Mouse (Mus musculus) liver, postnatal 0 days (tissue): Measurements from ENCODE around the gene Hoxb6.

Experiments used
- CTCF ChIP-seq: sonication (generic); IDR thresholded peaks from 2 replicates; pipeline ENCODE4 v1.5.1; 2016; ENCODE audit warnings: antibody characterized with exemption, low read depth
- EP300 ChIP-seq: IDR thresholded peaks from 2 replicates; pipeline ENCODE4 v1.6.1; 2016; ENCODE audit warnings: antibody characterized with exemption, low read depth, mild to moderate bottlenecking

DNA sequence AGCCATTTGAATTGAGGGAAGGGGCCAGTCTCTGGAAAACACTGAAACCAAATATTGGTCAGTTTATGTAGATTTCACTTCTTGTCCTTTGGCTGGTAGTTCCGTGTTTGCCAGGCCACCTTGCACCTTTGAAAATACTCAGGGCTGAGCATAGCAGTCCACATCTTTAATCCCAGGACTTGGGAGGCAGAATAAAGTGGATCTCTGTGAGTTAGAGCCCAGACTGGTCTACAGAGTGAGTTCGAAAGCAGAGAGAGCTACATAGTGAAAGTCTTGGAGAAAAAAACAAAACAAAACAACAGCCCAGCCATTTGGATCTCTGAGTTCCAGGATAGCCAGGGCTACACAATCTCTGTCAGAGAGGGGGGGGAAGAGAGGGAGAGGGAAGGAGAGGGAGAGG lies 35.1 kb upstream of the Hoxb6 start:
- TF ChIP-seq CTCF (no peak), EP300 (no peak)
